Mouse (Mus musculus) bone marrow, adult 2 months (tissue): ENCODE measurements around the gene Srrm3.

Source experiments
- CTCF ChIP-seq: fragments of 200-500 bp; IDR thresholded peaks from 2 replicates; pipeline ENCODE4 v1.5.1; 2011; ENCODE audit warnings: low read length, control low read depth; ENCODE audit not compliant: control insufficient read depth, insufficient read depth
- POLR2A ChIP-seq: fragments of 200-500 bp; IDR thresholded peaks from 2 replicates; pipeline ENCODE4 v1.6.1; 2011; ENCODE audit warnings: low read depth, mild to moderate bottlenecking, control low read depth, low read length, borderline replicate concordance; ENCODE audit not compliant: control insufficient read depth

- TF ChIP-seq CTCF (no peak), POLR2A (no peak)
These were observed 41.2 kb downstream of the Srrm3 start for GRCm38 (mm10) chr5:135847881-135848280.
